Mouse (Mus musculus) cerebellum, adult (tissue): ENCODE results near the gene Sys1.

Experiments used
- ATAC-seq: cut with Nextera tagmentation; 2 replicates; pipeline ENCODE4 v1.9.2; 2017; ENCODE audit warnings: mild to moderate bottlenecking, moderate library complexity, mixed read lengths; ENCODE audit not compliant: insufficient number of reproducible peaks, low FRiP score, low TSS enrichment

The Sys1 gene

DNA sequence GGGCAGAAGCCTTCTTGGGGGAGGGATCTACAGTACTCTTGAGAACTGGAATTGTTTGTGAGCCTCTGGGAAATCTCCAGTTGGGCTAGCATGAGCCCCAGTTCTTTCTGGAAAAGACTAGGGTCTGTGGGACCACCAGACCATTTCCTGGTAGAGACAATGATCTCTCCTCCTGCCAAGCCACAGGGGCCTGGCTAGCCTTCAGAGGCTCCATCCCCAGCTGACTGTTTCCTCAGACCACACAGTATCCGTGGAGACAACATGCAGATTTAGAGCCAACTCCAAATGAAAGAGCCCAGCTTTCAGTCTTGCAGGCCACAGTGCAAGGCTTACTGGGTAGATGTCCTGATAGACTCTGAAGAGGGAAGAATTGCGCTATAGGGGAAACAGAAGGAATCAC lies 37.4 kb downstream of the Sys1 start:
- no peak for ATAC-seq

DNA sequence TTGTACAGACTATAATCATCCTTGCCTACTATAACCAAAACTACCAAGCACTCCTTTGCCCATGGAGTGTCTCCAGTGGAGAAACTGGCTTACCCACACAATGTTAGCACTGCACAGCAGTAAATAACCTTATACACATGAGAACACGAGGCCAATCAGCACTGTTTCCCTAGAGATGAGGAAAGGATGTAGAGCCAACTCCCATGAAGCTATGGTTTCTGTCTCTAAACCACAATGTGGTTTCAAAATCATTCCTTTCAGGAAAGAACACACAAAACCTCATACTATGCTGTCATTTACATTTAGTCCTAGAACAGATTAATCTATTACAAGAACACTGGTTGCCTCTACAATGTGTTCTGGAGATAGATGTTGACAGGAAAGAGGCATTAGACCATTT lies 39.6 kb downstream of the Sys1 start:
- no peak for ATAC-seq

DNA sequence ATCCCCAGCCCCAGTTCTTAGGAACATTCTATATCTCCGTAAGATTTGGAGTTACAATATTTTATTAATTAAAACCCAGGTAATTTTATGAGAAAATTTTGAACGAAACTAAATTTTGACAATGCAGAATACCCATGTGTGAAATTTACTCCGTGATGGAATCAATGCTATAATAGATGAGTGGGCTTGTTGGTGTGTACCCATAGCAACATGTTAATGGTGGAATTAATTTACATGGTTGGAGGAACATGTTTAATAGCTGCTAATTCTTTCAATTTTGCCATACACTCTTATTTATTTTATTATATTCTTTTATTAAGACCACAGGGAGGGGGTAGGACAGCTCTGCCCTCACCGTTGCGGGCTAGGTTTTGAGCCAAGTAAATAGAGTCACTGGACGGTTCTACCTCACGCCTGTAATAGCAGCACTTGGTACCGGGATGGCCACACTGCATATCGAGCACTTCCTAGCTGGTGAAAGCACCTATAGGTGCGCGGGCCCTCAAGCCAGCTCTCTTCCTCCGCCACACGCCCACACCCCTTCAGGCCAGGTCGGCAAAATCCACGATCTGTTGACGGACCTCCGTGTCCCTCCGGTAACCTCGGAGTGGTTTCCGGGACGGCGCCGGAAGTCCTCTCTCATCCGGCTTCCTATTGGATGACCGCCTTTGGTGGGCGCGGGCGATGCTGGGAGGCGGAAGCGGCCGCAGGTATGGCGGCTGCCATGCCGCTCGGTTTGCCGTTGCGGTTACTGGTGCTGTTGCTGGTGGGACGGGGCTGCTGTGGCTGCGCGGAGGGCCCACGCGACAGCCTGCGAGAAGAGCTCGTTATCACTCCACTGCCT lies 40.3 kb downstream of the Sys1 start, which contains the start of gene Pigt:
TSS of gene Pigt (plus strand) at position 674 of the 844 bp plus-strand sequence.
- ATAC-seq: peak; percentile 97

DNA sequence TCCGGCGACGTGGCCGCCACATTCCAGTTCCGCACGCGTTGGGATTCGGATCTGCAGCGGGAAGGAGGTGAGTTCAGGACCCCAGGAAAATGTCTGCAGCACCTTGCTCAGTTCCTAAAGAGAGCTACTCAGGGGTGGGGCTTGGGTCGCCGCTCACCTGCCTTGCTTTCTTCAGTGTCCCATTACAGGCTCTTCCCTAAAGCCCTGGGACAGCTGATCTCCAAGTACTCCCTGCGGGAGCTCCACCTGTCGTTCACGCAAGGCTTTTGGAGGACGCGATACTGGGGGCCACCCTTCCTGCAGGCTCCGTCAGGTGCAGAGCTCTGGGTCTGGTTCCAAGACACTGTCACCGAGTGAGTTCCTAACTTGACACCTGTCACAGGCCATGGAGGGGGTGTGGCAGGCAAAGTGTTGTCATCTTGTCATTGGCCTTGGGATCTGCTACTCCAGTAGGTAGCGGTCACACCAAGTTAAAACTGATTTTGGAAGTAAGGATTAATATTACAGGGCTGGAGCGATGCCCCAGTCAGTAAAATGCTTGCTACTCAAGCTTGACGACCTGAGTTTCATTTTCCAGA lies 41.0 kb downstream of the Sys1 start:
- no peak for ATAC-seq

DNA sequence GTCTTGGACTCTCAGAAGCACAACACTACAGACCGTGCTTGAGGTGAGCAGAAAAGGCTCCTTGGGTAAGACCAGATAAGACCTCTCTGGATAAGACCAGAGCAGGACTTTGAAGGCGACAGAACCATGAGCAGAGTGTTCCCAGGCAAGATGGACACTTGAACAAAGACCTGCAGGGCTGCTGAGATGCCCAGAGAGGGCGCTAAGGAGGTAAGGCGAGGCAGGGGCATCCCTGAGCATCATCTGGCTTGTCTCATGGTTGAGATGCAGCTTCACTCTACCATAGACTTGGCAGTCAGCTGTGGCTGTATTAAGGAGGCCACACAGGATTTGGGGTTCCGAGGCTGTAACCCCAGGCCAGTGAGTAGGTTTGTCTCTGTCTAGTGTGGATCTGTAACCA lies 42.6 kb downstream of the Sys1 start:
- no peak for ATAC-seq

DNA sequence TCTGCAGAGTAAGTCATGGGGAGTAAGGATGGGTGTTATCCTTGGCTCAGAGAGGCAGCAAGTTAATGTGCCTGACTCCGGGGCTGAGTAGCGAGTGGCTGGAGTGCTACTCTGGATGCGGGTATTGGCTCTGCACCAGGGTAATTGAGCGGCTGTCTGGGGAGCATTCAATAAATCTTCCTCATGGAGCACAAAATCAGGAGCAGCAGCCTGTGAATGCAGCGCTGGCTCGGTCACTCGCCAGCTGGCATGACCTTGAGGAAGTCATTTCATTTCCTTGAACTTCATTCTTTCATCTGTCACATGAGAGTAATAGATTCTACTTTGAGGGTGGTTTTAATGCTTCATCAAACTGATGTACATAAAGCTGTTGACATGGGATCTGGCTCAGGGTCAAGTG lies 43.7 kb downstream of the Sys1 start:
- ATAC-seq: no peak

DNA sequence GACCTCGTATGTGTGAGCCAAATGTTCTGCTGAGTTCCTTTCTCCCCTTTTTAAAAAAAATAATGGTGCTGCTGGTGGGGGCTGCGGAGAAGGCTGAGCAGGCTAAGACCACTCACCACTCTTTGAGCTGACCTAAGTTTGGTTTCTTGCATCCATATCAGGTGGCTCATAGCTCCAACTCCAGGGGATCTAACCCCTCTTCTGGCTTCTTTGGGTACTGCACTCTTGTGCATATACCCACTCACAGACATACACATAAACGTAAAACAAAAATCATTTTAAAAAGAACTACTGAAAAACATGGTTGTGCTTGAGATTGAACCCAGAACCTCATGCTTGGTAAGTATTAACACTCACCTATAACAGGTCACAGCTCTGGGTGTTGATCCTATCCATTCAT lies 48.2 kb downstream of the Sys1 start:
- ATAC-seq: no peak

DNA sequence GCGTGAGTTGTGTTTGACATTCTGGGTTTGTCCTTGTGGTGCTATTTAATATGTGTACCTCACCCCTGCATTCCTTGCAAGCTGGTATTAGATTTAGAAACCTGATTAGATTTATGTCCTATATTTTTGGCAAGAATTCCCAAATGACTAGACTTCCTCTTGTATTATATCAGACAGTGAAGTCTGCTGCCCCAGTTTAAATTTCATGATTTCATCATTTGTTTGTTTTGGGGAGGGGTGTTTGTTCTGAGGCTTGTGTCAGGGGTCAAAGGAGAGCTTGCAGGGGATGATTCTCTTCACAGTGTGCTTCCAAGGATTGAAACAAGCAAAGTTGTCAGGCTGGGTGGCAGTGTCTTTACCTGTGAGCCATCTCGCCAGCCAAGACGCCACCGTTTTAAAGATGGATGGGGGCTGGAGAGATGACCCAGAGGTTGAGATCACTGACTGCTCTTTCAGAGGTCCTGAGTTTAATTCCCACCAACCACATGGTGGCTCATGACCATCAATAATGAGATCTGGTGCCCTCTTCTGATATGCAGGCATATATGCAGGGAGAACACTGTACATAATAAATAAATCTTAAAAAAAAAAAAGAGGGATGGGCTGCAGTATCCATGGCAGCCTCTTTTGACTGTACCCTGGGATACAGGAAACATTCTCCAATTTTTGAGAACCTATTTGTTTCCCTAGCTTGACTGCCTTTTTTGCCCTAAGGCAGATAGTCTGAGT lies 49.0 kb downstream of the Sys1 start:
- no peak for ATAC-seq

DNA sequence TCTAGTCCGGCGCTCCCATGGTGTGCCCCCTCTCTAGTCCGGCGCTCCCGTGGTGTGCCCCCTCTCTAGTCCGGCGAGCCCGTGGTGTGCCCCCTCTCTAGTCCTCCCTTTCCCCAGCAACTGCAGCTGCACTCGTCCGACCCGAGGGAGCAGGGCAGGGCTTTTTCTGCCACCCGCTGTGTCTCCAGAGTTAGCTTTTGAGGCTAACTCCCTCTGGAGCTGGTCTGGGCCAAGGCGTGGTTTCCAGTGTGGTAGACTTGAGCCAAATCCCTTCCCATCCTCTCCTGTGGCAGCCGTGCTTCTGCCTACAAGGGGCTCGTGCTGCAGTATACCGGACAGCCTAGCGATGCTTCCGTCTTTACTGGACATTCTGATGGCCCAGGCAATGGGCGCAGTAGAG lies 51.0 kb downstream of the Sys1 start:
- no peak for ATAC-seq

DNA sequence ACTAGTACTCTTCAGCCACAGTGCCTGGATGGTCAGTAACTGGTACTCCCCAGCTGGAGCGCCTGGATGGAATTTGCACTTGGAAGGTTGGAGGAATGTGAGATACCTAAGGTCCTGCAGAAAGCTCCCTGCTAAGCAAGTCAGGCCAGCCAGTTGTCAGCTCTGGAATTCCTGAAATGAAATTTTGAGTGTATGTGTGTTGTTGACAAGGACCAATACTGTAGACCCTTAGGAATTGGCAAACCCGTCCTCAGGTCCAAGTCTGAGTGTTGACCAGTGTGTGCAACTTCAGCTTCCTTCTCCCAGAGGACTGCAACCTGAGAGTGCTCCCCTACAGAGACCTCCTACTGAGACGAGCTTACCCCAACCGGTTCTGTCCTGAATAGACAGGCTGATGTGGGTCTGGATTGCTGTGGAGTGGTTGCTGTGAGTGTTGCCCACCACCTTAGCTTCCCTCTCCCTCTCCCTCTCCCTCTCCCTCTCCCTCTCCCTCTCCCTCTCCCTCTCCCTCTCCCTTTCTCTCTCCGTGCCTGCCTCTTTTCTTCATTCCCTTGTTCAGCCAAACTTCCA lies 53.9 kb downstream of the Sys1 start:
- ATAC-seq: no peak

DNA sequence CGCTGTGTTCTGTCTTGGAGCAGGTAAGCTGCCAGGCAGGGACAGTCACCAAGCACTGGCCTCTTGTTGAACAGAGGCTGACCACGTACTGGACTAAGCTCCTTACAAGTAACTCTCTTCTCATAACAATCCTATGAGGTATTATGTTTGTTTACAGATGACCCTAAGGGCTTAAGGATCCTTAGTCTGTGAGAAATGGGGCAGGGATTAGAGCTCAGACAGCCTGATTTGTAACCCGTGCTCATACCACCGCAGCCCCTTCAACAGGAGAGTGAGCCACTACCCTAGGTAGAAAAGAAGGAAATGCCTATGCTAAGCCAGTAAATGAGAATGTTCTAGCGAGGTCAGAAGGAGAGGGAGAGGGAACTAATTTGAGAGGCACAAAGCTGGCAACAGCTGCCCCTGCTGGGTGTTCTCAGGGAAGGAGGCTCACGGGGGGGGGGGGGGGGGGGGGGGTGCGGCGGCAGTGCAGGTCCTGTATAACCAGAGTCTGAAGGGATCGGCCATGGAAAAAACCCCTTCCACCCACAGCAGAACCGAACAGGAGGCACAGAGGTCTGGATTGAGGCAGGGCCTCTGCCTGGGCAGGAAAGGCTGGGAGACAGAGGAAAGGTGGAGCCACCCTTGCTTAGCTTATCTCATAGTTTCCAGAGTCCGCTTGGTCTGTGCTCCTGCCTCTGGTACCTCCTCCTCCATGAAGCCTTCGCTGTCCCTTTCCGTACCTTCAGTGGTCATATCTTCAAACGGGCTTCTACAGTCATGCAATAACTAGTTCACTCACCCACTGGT lies 55.6 kb downstream of the Sys1 start:
- no peak for ATAC-seq

DNA sequence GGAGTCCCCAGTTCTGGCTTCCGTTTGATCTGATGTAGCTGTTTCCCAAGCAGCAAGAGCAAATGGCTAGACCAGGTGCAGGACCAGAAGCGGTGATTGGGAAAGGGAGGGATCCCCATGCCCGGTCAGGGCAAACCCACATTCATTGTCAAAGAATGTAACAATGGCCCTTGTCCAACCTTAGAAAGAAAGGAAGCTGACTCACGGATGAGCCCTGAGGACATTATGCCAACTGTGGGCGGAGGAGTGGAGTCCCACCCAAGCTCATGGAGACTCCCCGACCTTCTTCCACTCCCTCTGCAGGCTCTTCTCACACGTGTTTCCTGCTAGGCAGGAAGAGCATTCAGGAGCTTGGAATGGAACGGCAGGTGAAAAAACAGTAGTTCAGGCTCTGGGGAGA lies 56.6 kb downstream of the Sys1 start:
- ATAC-seq: no peak

DNA sequence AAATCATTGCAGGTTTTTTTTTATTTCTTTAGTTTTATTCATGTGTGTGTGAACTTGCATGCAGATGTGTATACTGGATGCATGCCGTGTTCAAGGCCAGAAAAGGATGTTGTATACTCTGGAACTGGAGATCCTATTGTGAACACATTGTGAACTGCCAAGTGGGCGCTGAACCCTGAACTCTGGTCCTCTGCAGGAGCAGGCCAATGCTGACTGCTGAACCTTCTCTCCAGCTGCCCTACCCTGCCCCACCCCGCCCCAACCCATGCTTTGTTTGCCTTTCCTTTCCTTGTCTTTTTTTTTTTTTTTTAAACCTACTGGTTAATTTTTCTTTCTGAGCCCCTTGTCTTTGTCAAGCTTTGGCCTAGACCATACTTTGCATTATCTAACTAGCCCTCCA lies 58.2 kb downstream of the Sys1 start:
- no peak for ATAC-seq

DNA sequence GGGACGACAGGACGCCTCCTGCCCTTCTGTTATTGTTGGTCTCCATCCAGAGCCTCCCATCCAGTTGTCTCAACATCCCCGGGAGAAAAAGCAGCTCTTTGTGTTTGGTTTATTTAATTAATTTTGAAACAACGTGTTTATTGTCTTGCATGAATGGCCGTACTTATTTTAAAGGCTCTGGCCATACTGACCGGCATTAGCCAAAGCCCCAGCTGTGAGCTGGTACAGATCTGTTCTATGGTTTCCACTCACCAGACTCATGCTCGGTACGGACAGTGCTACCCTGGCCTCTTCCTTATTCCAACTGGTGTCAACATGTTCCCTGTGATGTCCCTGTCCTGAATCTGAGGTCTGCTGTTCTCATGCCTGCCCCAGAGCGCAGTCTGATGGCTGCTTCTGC lies 59.1 kb downstream of the Sys1 start:
- ATAC-seq: no peak

DNA sequence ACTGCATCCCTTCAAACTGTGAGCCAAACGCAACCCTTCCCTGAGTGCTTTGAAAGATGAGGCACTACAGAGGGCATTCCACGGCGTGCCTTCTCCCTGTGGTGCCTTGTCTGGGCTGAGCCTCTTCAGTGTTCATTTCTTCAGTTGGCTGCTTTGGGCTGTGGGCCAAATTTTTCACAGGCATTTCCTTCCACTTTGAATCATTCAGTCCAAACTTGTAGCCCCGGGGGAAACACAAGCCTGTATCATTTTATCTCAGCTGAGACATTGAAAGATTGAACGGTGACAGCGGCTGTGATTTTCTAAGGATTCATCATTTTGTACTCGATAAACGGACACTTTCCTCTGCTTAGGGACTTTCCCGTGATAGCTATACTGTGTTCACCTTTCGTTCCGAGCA lies 59.8 kb downstream of the Sys1 start:
- ATAC-seq: no peak

DNA sequence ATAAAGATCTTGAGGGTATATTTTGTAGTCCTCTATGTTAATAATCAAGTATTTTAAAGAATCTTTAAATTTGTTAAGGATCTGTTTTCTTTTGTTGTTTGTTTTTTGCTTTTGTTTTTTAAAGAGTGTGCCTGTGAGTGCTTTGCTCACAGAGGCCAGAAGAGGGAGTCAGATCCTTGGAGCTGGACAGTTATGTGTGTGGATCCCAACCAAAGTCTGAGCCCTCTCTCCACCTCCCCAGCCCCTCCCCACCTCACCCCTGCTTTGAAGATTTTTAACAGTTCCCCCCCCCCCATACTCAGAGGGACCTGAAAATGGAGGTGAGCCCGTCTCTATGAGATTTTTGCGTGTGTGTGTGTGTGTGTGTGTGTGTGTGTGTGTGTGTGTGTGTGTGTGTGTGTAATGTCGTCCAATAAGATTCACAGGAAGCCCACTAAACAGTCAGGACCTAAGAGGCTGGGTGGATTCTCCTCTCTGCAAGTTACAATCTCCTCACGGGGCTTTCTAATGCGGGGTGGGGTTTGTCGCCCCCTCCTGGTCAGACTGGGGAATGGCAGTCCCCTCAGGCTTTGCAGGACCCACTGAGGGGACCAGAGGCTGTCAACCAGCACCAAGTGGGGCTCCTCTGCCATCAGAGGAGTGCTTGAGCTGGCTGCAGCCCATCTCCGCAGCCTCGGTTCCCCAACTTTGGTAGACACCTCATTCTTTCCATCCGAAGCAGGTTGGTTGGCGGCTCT lies 60.9 kb downstream of the Sys1 start:
- no peak for ATAC-seq

DNA sequence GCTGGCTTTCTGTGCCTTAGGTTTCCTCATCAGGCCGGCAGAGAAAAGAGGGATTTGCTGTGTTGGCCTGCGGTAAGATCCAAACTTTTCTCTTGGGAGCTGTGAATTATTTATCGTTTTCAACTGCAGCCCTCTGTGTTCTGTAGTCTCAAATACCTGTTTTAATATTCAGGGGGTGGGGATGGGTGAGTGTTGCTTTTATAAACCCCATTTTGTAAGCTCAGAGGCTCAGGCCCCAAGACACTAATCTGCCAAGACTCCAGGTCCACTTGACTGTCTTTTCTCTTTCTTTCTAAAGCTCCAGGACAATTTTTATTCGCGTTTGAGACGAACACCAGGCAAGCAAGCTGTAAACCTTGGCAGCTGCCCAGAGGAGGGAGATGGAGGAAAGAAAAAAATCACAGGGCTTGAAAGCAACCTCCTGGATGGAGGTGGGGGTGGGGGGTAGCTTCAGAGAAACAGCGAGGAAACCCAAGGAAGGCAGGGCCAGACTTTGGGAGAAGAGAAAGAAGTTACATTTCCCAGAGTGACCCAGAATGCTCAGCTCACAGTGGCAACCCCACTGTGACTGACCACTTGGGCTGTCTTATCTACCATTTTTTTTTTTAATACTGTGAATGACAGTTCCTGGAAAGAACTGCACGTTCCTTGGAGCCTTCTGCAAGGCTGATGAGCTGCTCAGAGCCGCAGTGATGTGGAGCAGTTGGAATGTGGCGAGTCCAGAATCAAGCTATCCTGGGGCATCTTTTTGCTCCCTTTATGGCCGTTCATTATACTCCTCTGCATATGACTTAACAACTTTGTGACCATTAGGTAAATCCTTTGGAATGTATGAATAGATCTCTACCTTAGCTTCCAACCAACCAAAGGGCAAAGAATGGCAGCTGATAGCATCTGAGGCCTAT lies 61.8 kb downstream of the Sys1 start:
- no peak for ATAC-seq

DNA sequence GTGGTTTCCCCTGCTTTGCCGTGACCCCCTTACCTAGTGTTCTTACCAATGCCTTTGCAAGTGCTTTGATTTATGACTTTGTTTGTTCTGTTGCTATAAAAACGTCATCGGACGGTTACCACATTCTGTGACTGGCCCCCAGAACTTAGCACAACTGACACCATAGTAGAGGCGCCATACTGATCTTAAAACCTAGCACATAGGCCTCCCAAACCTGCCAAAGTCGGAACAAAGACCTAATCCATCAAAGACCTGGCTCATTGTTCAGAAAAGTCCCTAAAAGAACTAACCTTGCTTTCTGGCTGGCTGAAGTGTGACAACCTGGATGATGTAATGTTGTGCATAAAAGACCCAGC lies 62.4 kb downstream of the Sys1 start:
- no peak for ATAC-seq

DNA sequence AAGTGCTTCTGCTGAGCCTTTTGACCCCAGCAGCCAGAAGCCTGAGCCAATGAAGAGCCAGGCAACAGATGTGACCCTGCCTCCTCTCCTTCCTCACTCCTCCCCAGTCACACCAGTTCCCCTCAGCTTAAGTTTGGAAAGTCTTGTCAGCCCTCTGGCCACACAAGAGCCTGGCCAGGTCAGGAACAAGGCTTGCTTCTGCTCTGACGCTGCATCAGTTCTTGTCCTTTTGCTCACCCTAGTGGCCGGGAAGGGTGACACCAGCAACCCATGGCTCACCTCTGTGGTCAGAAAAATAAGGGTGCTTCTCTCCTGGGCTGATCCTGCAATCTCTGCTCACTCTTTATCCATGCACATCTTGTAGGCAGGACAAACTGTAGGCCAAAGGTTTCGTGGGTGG lies 64.0 kb downstream of the Sys1 start:
- ATAC-seq: no peak
